Comparison of ENCODE assay signal across 9 mouse cellular contexts in the genomic region with DNA sequence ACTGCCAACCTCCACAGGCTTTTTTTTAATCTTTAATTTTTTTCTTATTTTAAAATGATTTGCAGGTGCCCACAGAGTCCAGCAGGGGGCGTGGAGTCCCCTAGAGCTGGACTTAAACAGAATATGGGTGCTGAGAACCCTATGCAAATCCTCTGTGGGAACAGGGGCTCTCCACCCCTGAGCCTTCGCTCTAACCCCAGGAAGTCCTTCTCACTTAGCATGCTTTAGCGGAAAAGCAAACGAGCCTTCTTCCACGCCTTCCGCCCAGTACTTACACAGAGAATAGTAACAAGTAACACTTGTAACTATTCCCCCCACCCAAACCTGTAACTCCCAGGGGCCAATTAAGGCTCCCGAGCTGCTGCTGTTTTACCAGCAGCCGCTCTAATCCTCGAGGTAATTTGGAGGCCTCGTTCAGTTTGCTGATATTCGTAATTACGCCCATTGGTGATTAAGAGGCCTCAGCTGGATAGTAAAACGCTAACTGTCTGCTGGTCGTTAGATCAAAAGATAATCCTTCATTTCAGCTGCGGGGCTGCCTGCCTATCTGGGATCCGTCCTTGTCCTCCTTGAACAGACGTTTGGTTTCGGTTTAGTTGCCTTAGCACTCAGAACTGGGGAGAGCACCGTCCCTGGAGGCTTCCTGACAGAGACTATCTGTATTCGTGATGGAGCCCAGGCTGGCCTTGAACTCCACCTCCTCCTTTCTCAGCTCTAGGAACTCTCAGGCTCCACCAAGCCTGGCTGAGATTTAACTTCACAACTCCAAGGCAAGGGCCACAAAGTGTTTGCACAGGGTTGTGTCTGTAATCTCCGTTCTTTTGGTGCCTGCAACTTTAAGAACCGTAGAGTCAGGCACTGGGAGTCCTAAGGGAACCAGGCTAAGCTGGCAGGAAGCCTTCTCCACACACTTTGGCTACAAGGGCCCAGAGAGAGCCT. TPM values are rescaled to one million over a fixed set of nuclear protein-coding genes. Genes with fewer than 3 reads are reported as not detected.
DNase-seq lines count a peak whose midpoint lies in the region; ATAC-seq lines count a peak whose summit lies in the region.
"Had no signal": no experiment of that assay in that cellular context is flagged by ENCODE, and none has a peak within 500 bp of the region (broad histone marks: within the 10 kb centered on the region; RNA-seq: fewer than 3 reads in every experiment).

No protein-coding gene starts in this region.

- no peak for ATAC-seq in forebrain, embryonic 11.5 days (replicated peaks; ENCODE audit: low FRiP score)
- ATAC-seq in heart, embryonic 13.5 days (ENCODE audit: extremely low read depth, insufficient number of reproducible peaks, low FRiP score, low TSS enrichment), result no peak
- ATAC-seq in megakaryocyte progenitor cell, adult 5-6 weeks (replicated peaks; ENCODE audit: poor library complexity), result peak; percentile 46
- no peak for ATAC-seq in frontal cortex, adult (ENCODE audit: low TSS enrichment)

- no peak for DNase-seq in forebrain, embryonic 10.5 days (ENCODE audit: extremely low spot score, low spot score)
- no peak for DNase-seq in forebrain, embryonic 11.5 days (ENCODE audit: low spot score)
- DNase-seq in thymus, postnatal 0 days (ENCODE audit: low spot score), result peak; percentile 16
- DNase-seq in thymus, postnatal 10 days (ENCODE audit: low spot score in 2 of 2), result no peak
- no peak for DNase-seq in cerebellum, adult 18-20 months

- H3K4me2 ChIP-seq in forebrain, embryonic 11.5 days (ENCODE audit: low read depth, low read length, severe bottlenecking), result no peak overlapping the region
- H3K4me2 ChIP-seq in heart, embryonic 13.5 days, result peak overlapping the region; percentile 36

- no peak overlapping the region for H3K9ac ChIP-seq in forebrain, embryonic 11.5 days (ENCODE audit: low read length)
- no peak overlapping the region for H3K9ac ChIP-seq in heart, embryonic 13.5 days

- 0 out of 2 replicates have a peak overlapping the region, but pooled peaks have one; percentile 22 for H3K27ac ChIP-seq in forebrain, embryonic 10.5 days
- no peak overlapping the region for H3K27ac ChIP-seq in forebrain, embryonic 11.5 days (ENCODE audit: low read depth, low read length)
- no peak overlapping the region for H3K27ac ChIP-seq in heart, embryonic 13.5 days (replicated peaks)
- H3K27ac ChIP-seq: macrophage had no signal

- no peaks in the 10 kb centered on the region for H3K9me3 ChIP-seq in forebrain, embryonic 10.5 days
- H3K9me3 ChIP-seq in forebrain, embryonic 11.5 days (ENCODE audit: control insufficient read depth, low read length), result no peaks in the 10 kb centered on the region
- no peaks in the 10 kb centered on the region for H3K9me3 ChIP-seq in heart, embryonic 13.5 days

- H3K4me3 ChIP-seq in forebrain, embryonic 10.5 days, result no peak overlapping the region
- H3K4me3 ChIP-seq in forebrain, embryonic 11.5 days (ENCODE audit: low read depth, low read length), result no peak overlapping the region
- H3K4me3 ChIP-seq in heart, embryonic 13.5 days, result no peak overlapping the region

- WGBS in forebrain, embryonic 10.5 days, result 22% methylated on average over 22 of the region's 22 CpGs
- 17% methylated on average over 22 of the region's 22 CpGs for WGBS in forebrain, embryonic 11.5 days
- 19% methylated on average over 22 of the region's 22 CpGs for WGBS in heart, embryonic 13.5 days

- H3K27me3 ChIP-seq in forebrain, embryonic 10.5 days (ENCODE audit: poor library complexity, severe bottlenecking), result peaks cover 96% of the 10 kb centered on the region
- peaks cover 9% of the 10 kb centered on the region for H3K27me3 ChIP-seq in forebrain, embryonic 11.5 days (ENCODE audit: control insufficient read depth, insufficient read depth, low read length)
- peaks cover 31% of the 10 kb centered on the region for H3K27me3 ChIP-seq in heart, embryonic 13.5 days (replicated peaks)

- H3K4me1 ChIP-seq in forebrain, embryonic 10.5 days, result peaks cover 51% of the 10 kb centered on the region
- peaks cover 8% of the 10 kb centered on the region; the same call in 1 of the 2 replicates for H3K4me1 ChIP-seq in forebrain, embryonic 11.5 days (replicated peaks; ENCODE audit: control insufficient read depth, insufficient read depth, low read length)
- H3K4me1 ChIP-seq in heart, embryonic 13.5 days, result peaks cover 5% of the 10 kb centered on the region

- H3K36me3 ChIP-seq in forebrain, embryonic 10.5 days (replicated peaks), result no peaks in the 10 kb centered on the region
- no peaks in the 10 kb centered on the region for H3K36me3 ChIP-seq in forebrain, embryonic 11.5 days (ENCODE audit: control insufficient read depth, insufficient read depth, low read length)
- no peaks in the 10 kb centered on the region for H3K36me3 ChIP-seq in heart, embryonic 13.5 days

RNA-seq across cellular contexts. Expression of gene Myo1h, which starts 8.0 kb away (rescaled TPM):
- polyA plus RNA-seq in forebrain, embryonic 10.5 days (2016; fragmentation: Nextera tagmentation; extraction: Ambion mirVana), result 0.80 and 0.82 TPM in 2 replicates
- 0.91 and 0.97 TPM in 2 replicates for polyA plus RNA-seq in forebrain, embryonic 11.5 days (2014; fragmentation: Nextera tagmentation; extraction: Ambion mirVana)
- polyA plus RNA-seq in thymus, postnatal 0 days (2015; fragmentation: Nextera tagmentation; extraction: Ambion mirVana), result 0.27 and 0.55 TPM in 2 replicates
- polyA plus RNA-seq in heart, embryonic 13.5 days (2015; fragmentation: Nextera tagmentation; extraction: Ambion mirVana), result 0.68 and 0.86 TPM in 2 replicates
- 1.5 and 1.6 TPM in 2 replicates for total RNA-seq in megakaryocyte progenitor cell, adult 5-6 weeks (2015)
- 0.58 and 2.0 TPM in 2 replicates for total RNA-seq in megakaryocyte progenitor cell, adult 5-6 weeks (2017)

RNA-seq across cellular contexts. Expression of gene Foxn4, which starts 23.4 kb away (rescaled TPM):
- polyA plus RNA-seq in forebrain, embryonic 10.5 days (2016; fragmentation: Nextera tagmentation; extraction: Ambion mirVana), result 0.42 and 0.80 TPM in 2 replicates
- 0.25 and 0.60 TPM in 2 replicates for polyA plus RNA-seq in forebrain, embryonic 11.5 days (2014; fragmentation: Nextera tagmentation; extraction: Ambion mirVana)
- polyA plus RNA-seq in thymus, postnatal 0 days (2015; fragmentation: Nextera tagmentation; extraction: Ambion mirVana), result 0.05 and 0.13 TPM in 2 replicates
- not detected in 2 replicates for polyA plus RNA-seq in heart, embryonic 13.5 days (2015; fragmentation: Nextera tagmentation; extraction: Ambion mirVana)
- total RNA-seq in megakaryocyte progenitor cell, adult 5-6 weeks (2015), result not detected in 2 replicates
- total RNA-seq in megakaryocyte progenitor cell, adult 5-6 weeks (2017), result not detected in 2 replicates
- polyA plus RNA-seq: macrophage had no signal
